Mouse (Mus musculus) limb, embryonic 14.5 days (tissue): Measurements from ENCODE around the gene Sla2. TPM values are rescaled to one million over a fixed set of nuclear protein-coding genes. Genes with fewer than 3 reads are reported as not detected.
A peak's percentile ranks its signal among the peaks of the same experiment; 100 is the strongest.
"Not testable (repeated sequence)": the region's sequence is repeated elsewhere in the genome, so short reads cannot be mapped to it uniquely, and the experiment has no call there.

ENCODE experiments used
- ATAC-seq: fragments of 200-750 bp; cut with Nextera tagmentation; 2 replicates; pipeline ENCODE4 v1.8.0; 2017; ENCODE audit warnings: low read depth, moderate number of reproducible peaks, moderate TSS enrichment; ENCODE audit not compliant: low FRiP score
- DNase-seq: peaks from one replicate; pipeline ENCODE4 v3.0.0-alpha.2; 2015; ENCODE audit warnings: low spot score
- H3K27ac ChIP-seq: fragments of 300-500 bp; sonication (generic); replicated peaks from 2 replicates; pipeline ENCODE4 v1.5.1; 2014; ENCODE audit warnings: low read depth, mild to moderate bottlenecking, low read length, moderate library complexity, mixed read lengths
- H3K27me3 ChIP-seq: fragments of 300-500 bp; sonication (generic); 2 replicates; pipeline ENCODE4 v1.6.1; 2014; ENCODE audit warnings: low read length, mixed read lengths; ENCODE audit not compliant: control insufficient read depth, insufficient read depth
- H3K36me3 ChIP-seq: fragments of 300-500 bp; sonication (generic); 2 replicates; pipeline ENCODE4 v1.6.1; 2014; ENCODE audit warnings: mild to moderate bottlenecking, low read length, moderate library complexity, mixed read lengths; ENCODE audit not compliant: control insufficient read depth, insufficient read depth
- H3K4me1 ChIP-seq: fragments of 300-500 bp; sonication (generic); 2 replicates; pipeline ENCODE4 v1.6.1; 2014; ENCODE audit warnings: antibody characterized with exemption, low read length, mixed read lengths; ENCODE audit not compliant: control insufficient read depth, insufficient read depth
- H3K4me2 ChIP-seq: fragments of 300-500 bp; sonication (generic); replicated peaks from 2 replicates; pipeline ENCODE4 v1.6.1; 2014; ENCODE audit warnings: low read depth, mild to moderate bottlenecking, low read length, moderate library complexity; ENCODE audit not compliant: severe bottlenecking
- H3K4me3 ChIP-seq: fragments of 300-500 bp; sonication (generic); replicated peaks from 2 replicates; pipeline ENCODE4 v1.5.1; 2014; ENCODE audit warnings: low read length
- H3K9ac ChIP-seq: fragments of 300-500 bp; sonication (generic); 2 replicates; pipeline ENCODE4 v1.6.1; 2014; ENCODE audit warnings: mild to moderate bottlenecking, low read depth, low read length, moderate library complexity; ENCODE audit not compliant: severe bottlenecking
- H3K9me3 ChIP-seq: fragments of 300-500 bp; sonication (generic); 2 replicates; pipeline ENCODE4 v1.6.1; 2016; ENCODE audit warnings: low read length; ENCODE audit not compliant: control insufficient read depth
- POLR2A ChIP-seq: fragments of 200-500 bp; IDR thresholded peaks from 2 replicates; pipeline ENCODE4 v1.8.0; 2012; ENCODE audit warnings: inconsistent platforms, mild to moderate bottlenecking, moderate library complexity, borderline replicate concordance; ENCODE audit not compliant: insufficient read depth, insufficient read length; ENCODE audit errors: extremely low read depth
- WGBS: fragments of 180-500 bp; shearing (Covaris S2); extraction: QIAGEN DNeasy Blood & Tissue Kit; methylation state at CpG from one replicate; pipeline ENCODE4 v1.1.7; 2014; 5-methylcytosine and 5-hydroxymethylcytosine counted together
- polyA plus RNA-seq, 2 experiments: library from polyadenylated mRNA; depleted of rRNA in 1 of 2; stranded (reverse) in 1 of 2; unstranded in 1 of 2; fragments of >200 nt; fragmentation: Nextera tagmentation in 1 of 2; extraction: Ambion mirVana in 1 of 2; gene quantifications; 2 replicates each; pipeline versions ENCODE4 v1.2.1 to v1.2.3; 2012 to 2014

Sla2 gene
- polyA plus RNA-seq, 2 experiments: 0.15 to 0.26 TPM

DNA sequence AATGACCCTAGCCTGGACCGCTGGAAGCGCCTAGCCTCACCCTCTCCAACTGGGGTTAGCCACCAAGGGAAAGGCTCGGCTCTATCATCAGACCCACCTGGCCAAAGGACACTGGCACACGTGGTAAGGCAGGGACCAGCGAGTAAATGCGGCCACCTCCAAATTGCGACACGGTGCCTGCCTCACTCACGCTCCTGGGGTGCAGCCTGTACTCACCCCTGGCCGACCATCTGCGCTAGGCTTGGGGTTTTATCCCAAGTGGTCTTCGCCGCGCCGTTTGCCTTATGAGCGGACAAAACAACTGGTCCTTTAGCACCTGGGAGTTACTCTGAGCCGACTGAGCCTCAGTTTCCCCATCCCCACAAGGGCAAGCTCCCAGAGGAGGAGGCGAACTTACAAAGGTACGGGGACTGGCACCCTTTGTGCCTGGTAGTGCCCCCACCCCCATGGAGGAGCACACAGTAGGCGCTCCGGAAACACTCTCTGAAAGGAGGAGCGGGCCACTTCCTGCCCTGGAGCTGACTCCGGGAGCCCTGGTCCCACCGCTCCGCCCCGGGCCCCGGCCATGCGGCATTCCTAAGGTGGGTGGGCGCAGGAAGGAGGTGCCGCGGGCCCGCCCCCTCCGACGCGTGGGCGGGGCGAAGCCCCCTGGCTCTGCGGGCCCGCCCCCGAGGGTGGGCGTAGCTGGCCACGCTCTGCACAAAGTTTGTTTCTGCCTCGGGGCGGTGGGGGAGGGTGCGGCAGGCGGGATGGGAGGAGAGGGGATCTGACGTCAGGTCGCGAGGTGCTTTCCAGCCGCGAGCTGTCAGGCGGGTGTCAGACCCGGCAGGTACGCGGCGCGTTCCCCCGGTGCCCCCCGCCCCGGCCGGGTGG lies 47.4 kb downstream of the Sla2 start, which contains the start of gene Tgif2:
Gene Tgif2, plus strand, starts transcription at position 689 of the 873 bp plus-strand sequence.
- H3K4me1 ChIP-seq: peaks cover 30% of the 10 kb centered on the region
- DNase-seq: peak; percentile 94
- 3% methylated on average over 49 of the region's 61 CpGs for WGBS
- no peaks in the 10 kb centered on the region for H3K9me3 ChIP-seq
- H3K9ac ChIP-seq: peak within 1 kb of the TSS; percentile 93
- peak within 1 kb of the TSS; percentile 82 for H3K4me2 ChIP-seq
- ATAC-seq: peak; percentile 84
- peak; percentile 40; the same call in 1 of the 2 replicates for TF ChIP-seq POLR2A
- H3K36me3 ChIP-seq: peaks cover 21% of the 10 kb centered on the region
- H3K27me3 ChIP-seq: no peaks in the 10 kb centered on the region
- peak within 1 kb of the TSS; percentile 93 for H3K27ac ChIP-seq
- H3K4me3 ChIP-seq: peak within 1 kb of the TSS; percentile 83

- peak overlapping the region; percentile 83 for H3K4me3 ChIP-seq
- TF ChIP-seq POLR2A: no peak
- H3K4me2 ChIP-seq: peak overlapping the region; percentile 82
- peak overlapping the region; percentile 34; the same call in 1 of the 2 replicates for H3K27ac ChIP-seq
- H3K9ac ChIP-seq: peak overlapping the region; percentile 93; the same call in 1 of the 2 replicates
- H3K27me3 ChIP-seq: no peaks in the 10 kb centered on the region
- H3K4me1 ChIP-seq: peaks cover 23% of the 10 kb centered on the region
- no peak for ATAC-seq
- WGBS: 66% methylated on average over 6 of the region's 6 CpGs
- H3K36me3 ChIP-seq: peaks cover 24% of the 10 kb centered on the region
- no peak for DNase-seq
- H3K9me3 ChIP-seq: no peaks in the 10 kb centered on the region
Measured at GRCm38 (mm10) chr2:156838839-156839238, 48.2 kb downstream of the Sla2 start.

DNA sequence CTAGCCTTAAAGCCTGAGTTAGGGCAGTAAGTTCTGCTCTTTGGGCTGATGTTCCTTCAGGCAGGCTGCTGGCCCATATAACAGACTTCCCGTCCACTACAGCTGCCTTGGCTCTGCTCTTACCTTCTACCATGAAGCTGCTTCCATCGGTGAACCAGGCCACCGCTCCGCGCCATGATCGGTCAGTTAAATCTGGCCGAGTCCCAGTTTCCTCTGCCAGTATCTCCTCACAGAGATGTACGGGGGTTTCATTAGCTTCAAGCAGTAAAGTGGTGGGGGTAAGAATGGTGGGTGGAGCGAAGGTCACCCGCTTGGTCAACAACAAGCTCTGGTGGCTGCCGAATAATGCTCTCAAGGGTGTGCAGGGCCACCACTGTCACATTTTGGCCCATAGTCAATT lies 52.7 kb downstream of the Sla2 start:
- Histone ChIP-seq H3K27ac (no peak overlapping the region), H3K4me2 (no peak overlapping the region)

DNA sequence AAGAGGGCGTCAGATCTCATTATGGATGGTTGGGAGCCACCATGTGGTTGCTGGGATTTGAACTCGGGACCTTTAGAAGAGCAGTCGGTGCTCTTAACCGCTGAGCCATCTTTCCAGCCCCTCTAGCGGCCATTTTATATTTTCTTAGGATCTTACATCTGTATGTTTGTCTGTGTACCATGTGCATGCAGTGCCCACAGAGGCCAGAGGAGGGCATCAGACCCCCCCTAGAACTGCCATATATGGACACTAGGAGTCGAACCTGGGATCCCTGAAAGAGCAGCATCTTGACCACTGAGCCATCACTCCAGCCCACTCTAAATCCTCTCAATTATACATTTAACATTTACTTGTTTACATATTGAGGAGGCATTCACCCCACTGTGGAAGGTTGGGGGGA lies 61.9 kb downstream of the Sla2 start:
- not testable (repeated sequence) for H3K36me3 ChIP-seq, ATAC-seq, H3K27me3 ChIP-seq, H3K4me2 ChIP-seq, H3K9me3 ChIP-seq, H3K4me3 ChIP-seq, H3K9ac ChIP-seq, DNase-seq, H3K27ac ChIP-seq, H3K4me1 ChIP-seq
- WGBS: 82% methylated on average over 6 of the region's 6 CpGs

More for the DNA sequence above, 52.7 kb downstream of the Sla2 start:
- Histone ChIP-seq H3K36me3 (peaks cover 64% of the 10 kb centered on the region), H3K4me3 (no peak overlapping the region), H3K9me3 (peaks cover 23% of the 10 kb centered on the region), H3K4me1 (no peaks in the 10 kb centered on the region; the same call in 1 of the 2 replicates), H3K27me3 (no peaks in the 10 kb centered on the region), H3K9ac (no peak overlapping the region)
- ATAC-seq (no peak), DNase-seq (no peak)
- WGBS: 94% methylated on average over 11 of the region's 11 CpGs
- TF ChIP-seq POLR2A: no peak

Other genes with a start within 250 kb of the Sla2 start
- 127 and 152 TPM in 2 replicates for gene Myl9, start 111.8 kb downstream of the Sla2 start, polyA plus RNA-seq (2012; rRNA removed)
- gene Myl9, start 111.8 kb downstream of the Sla2 start, polyA plus RNA-seq (2014; fragmentation: Nextera tagmentation; extraction: Ambion mirVana): 257 and 269 TPM in 2 replicates
- gene Tgif2, start 47.2 kb downstream of the Sla2 start, polyA plus RNA-seq (2012; rRNA removed): 57.2 and 82.2 TPM in 2 replicates
- gene Tgif2, start 47.2 kb downstream of the Sla2 start, polyA plus RNA-seq (2014; fragmentation: Nextera tagmentation; extraction: Ambion mirVana): 64.9 and 71.7 TPM in 2 replicates
- gene 4930518I15Rik, start 29.2 kb downstream of the Sla2 start, polyA plus RNA-seq (2012; rRNA removed): 2.6 and 3.2 TPM in 2 replicates
- gene 4930518I15Rik, start 29.2 kb downstream of the Sla2 start, polyA plus RNA-seq (2014; fragmentation: Nextera tagmentation; extraction: Ambion mirVana): 5.2 and 7.0 TPM in 2 replicates
- 106 and 120 TPM in 2 replicates for gene Rab5if, start 24.1 kb downstream of the Sla2 start, polyA plus RNA-seq (2012; rRNA removed)
- 167 and 171 TPM in 2 replicates for gene Rab5if, start 24.1 kb downstream of the Sla2 start, polyA plus RNA-seq (2014; fragmentation: Nextera tagmentation; extraction: Ambion mirVana)
- 64.6 and 69.7 TPM in 2 replicates for gene Ndrg3, start 104.9 kb upstream of the Sla2 start, polyA plus RNA-seq (2012; rRNA removed)
- 44.1 and 49.8 TPM in 2 replicates for gene Ndrg3, start 104.9 kb upstream of the Sla2 start, polyA plus RNA-seq (2014; fragmentation: Nextera tagmentation; extraction: Ambion mirVana)
- gene Dsn1, start 120.0 kb upstream of the Sla2 start, polyA plus RNA-seq (2012; rRNA removed): 27.2 and 32.9 TPM in 2 replicates
- gene Dsn1, start 120.0 kb upstream of the Sla2 start, polyA plus RNA-seq (2014; fragmentation: Nextera tagmentation; extraction: Ambion mirVana): 30.2 and 33.5 TPM in 2 replicates
- 14.2 and 22.8 TPM in 2 replicates for gene Soga1, start 192.1 kb upstream of the Sla2 start, polyA plus RNA-seq (2012; rRNA removed)
- gene Soga1, start 192.1 kb upstream of the Sla2 start, polyA plus RNA-seq (2014; fragmentation: Nextera tagmentation; extraction: Ambion mirVana): 5.5 and 7.9 TPM in 2 replicates
- gene Tldc2, start 199.9 kb upstream of the Sla2 start, polyA plus RNA-seq (2012; rRNA removed): not detected in 2 replicates
- gene Tldc2, start 199.9 kb upstream of the Sla2 start, polyA plus RNA-seq (2014; fragmentation: Nextera tagmentation; extraction: Ambion mirVana): not detected in 2 replicates
- 33.6 and 34.4 TPM in 2 replicates for gene Samhd1, start 248.1 kb upstream of the Sla2 start, polyA plus RNA-seq (2012; rRNA removed)
- gene Samhd1, start 248.1 kb upstream of the Sla2 start, polyA plus RNA-seq (2014; fragmentation: Nextera tagmentation; extraction: Ambion mirVana): 24.3 and 28.5 TPM in 2 replicates